ENCODE assay signal across 9 mouse cellular contexts in the genomic region with DNA sequence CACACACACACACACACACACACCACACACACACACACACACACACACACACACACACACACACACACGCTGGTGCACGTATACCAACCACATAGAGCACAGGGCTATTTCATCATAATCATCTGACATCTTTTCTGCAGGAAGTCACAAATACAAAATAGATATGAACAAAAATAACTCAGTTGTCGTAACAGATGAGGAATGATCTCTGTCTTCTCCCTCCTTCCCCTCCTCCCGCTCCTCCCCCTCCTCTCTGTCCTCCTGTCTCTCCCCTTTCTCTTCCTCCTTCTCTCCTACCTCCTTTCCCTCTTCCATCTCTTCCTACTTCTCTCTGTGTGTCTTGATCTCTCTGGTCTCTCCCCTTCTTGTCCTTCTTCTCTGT.
A peak's percentile ranks its signal among the peaks of the same experiment; 100 is the strongest.
DNase-seq lines count a peak whose midpoint lies in the region; ATAC-seq and TF ChIP-seq lines count a peak whose summit lies in the region.
"Had no signal": no experiment of that assay in that cellular context is flagged by ENCODE, and none has a peak within 500 bp of the region (broad histone marks: within the 10 kb centered on the region; RNA-seq: fewer than 3 reads in every experiment).

No protein-coding gene starts in this region.

- WGBS in kidney, postnatal 0 days, result 78% methylated on average over 4 of the region's 4 CpGs

- ATAC-seq in kidney, postnatal 0 days (replicated peaks; ENCODE audit: low FRiP score, low read depth), result no peak
- peak; percentile 30 for ATAC-seq in CD4-positive, CD25-positive, alpha-beta regulatory T cell, adult 4 months
- ATAC-seq in erythroblast, adult 5-6 weeks (replicated peaks; ENCODE audit: low FRiP score, poor library complexity, severe bottlenecking), result peak; percentile 1; the same call in 1 of the 2 replicates

- H3K9ac ChIP-seq in kidney, postnatal 0 days (ENCODE audit: low read depth, low read length), result no peak overlapping the region

- H3K27ac ChIP-seq in kidney, postnatal 0 days, result peak overlapping the region; percentile 48; the same call in 1 of the 2 replicates

- H3K4me2 ChIP-seq in kidney, postnatal 0 days (ENCODE audit: low read length), result no peak overlapping the region

- intact Hi-C loops in left cerebral cortex, postnatal 10 days (cut with DNase I), result no loop called here

- no peaks in the 10 kb centered on the region for H3K36me3 ChIP-seq in kidney, postnatal 0 days (ENCODE audit: insufficient read depth, low read length)
- H3K36me3 ChIP-seq: limb, embryonic 10.5 days had no signal

- no peaks in the 10 kb centered on the region for H3K9me3 ChIP-seq in kidney, postnatal 0 days (replicated peaks; ENCODE audit: low read length)
- H3K9me3 ChIP-seq: limb, embryonic 10.5 days had no signal

- DNase-seq in kidney, postnatal 0 days (ENCODE audit: low spot score), result peak; percentile 28
- no peak for DNase-seq in kidney, adult 18-20 months
- DNase-seq in lung, postnatal 36 days, result peak; percentile 45
- DNase-seq in left cerebral cortex, postnatal 10 days (ENCODE audit: extremely low spot score in 1 of 2, low spot score in 2 of 2), result no peak
- DNase-seq in layer of hippocampus, adult 8-10 months (ENCODE audit: low spot score in 2 of 2), result no peak

- H3K4me3 ChIP-seq in kidney, postnatal 0 days (replicated peaks; ENCODE audit: low read depth, low read length), result no peak overlapping the region
- H3K4me3 ChIP-seq: limb, embryonic 10.5 days; myocyte had no signal

- H3K4me1 ChIP-seq in kidney, postnatal 0 days (replicated peaks; ENCODE audit: insufficient read depth, low read length), result no peaks in the 10 kb centered on the region

- H3K27me3 ChIP-seq in kidney, postnatal 0 days (ENCODE audit: insufficient read depth, low read length), result no peaks in the 10 kb centered on the region

- no peak for TF ChIP-seq CTCF in kidney, postnatal 0 days (IDR thresholded peaks at IDR 0.05; ENCODE audit: low read depth)

Comparison
In these comparisons a context has a peak if more than half of its experiments do, and no peak if none do; other contexts are left out.
1. DNase-seq: peak in kidney, postnatal 0 days (single experiment) and lung, postnatal 36 days (single experiment); none in kidney, adult 18-20 months (single experiment), left cerebral cortex, postnatal 10 days (0 of 2) and layer of hippocampus, adult 8-10 months (0 of 2).